Mouse (Mus musculus) heart, embryonic 16.5 days (tissue): ENCODE measurements around the gene Tab3. TPM values are rescaled to one million over a fixed set of nuclear protein-coding genes. Genes with fewer than 3 reads are reported as not detected.

Experiments
- ATAC-seq: fragments of 200-750 bp; cut with Nextera tagmentation; replicated peaks from 2 replicates; pipeline ENCODE4 v1.8.0; 2017; ENCODE audit warnings: moderate number of reproducible peaks; ENCODE audit not compliant: insufficient read depth, low FRiP score; ENCODE audit errors: extremely low read depth
- H3K27ac ChIP-seq: fragments of 300-500 bp; sonication (generic); 2 replicates; pipeline ENCODE4 v1.5.1; 2014; ENCODE audit warnings: mild to moderate bottlenecking, low read length, control low read depth, moderate library complexity
- H3K27me3 ChIP-seq: fragments of 300-500 bp; sonication (generic); 2 replicates; pipeline ENCODE4 v1.6.1; 2014; ENCODE audit warnings: low read length, mixed read lengths; ENCODE audit not compliant: control insufficient read depth, insufficient read depth
- H3K36me3 ChIP-seq: fragments of 300-500 bp; sonication (generic); 2 replicates; pipeline ENCODE4 v1.6.1; 2014; ENCODE audit not compliant: control insufficient read depth, insufficient read depth
- H3K4me1 ChIP-seq: fragments of 300-500 bp; sonication (generic); 2 replicates; pipeline ENCODE4 v1.6.1; 2014; ENCODE audit warnings: low read length, mixed read lengths; ENCODE audit not compliant: control insufficient read depth, insufficient read depth
- H3K4me2 ChIP-seq: fragments of 300-500 bp; sonication (generic); 2 replicates; pipeline ENCODE4 v1.6.1; 2014; ENCODE audit warnings: low read depth, mild to moderate bottlenecking, control low read depth, low read length
- H3K4me3 ChIP-seq: fragments of 300-500 bp; sonication (generic); 2 replicates; pipeline ENCODE4 v1.5.1; 2014; ENCODE audit warnings: mild to moderate bottlenecking, control low read depth, low read length
- H3K9ac ChIP-seq: fragments of 300-500 bp; sonication (generic); 2 replicates; pipeline ENCODE4 v1.6.1; 2014; ENCODE audit warnings: low read length, control low read depth
- H3K9me3 ChIP-seq: fragments of 300-500 bp; sonication (generic); replicated peaks from 2 replicates; pipeline ENCODE4 v1.6.1; 2016; ENCODE audit warnings: low read length; ENCODE audit not compliant: control insufficient read depth
- WGBS: fragments of 180-500 bp; shearing (Covaris S2); extraction: QIAGEN DNeasy Blood & Tissue Kit; methylation state at CpG from one replicate; pipeline ENCODE4 v1.1.7; 2014; 5-methylcytosine and 5-hydroxymethylcytosine counted together
- polyA plus RNA-seq: library from polyadenylated mRNA; unstranded; fragments of >200 nt; fragmentation: Nextera tagmentation; extraction: Ambion mirVana; gene quantifications from 2 replicates; pipeline ENCODE4 v1.2.1, GENCODE M21; 2015

Tab3 gene
- 3.2 and 3.6 TPM in 2 replicates for polyA plus RNA-seq

- Histone ChIP-seq H3K4me1 (0 out of 2 replicates have a peak, but pooled peaks cover 2% of the 10 kb centered on the region), H3K9ac (peak within 1 kb of the TSS; percentile 90), H3K9me3 (no peaks in the 10 kb centered on the region), H3K27me3 (no peaks in the 10 kb centered on the region), H3K27ac (peak within 1 kb of the TSS; percentile 53), H3K36me3 (no peaks in the 10 kb centered on the region), H3K4me3 (peak within 1 kb of the TSS; percentile 78), H3K4me2 (peak within 1 kb of the TSS; percentile 64)
- peak; percentile 96 for ATAC-seq
- WGBS = 13% methylated on average over 60 of the region's 64 CpGs
These were observed at the start of gene Tab3 for GRCm38 (mm10) chrX:85573532-85574181. Gene Tab3, plus strand, starts transcription at chrX:85574022.

- WGBS = 8% methylated on average over 1 of the region's 1 CpGs
- H3K27me3 ChIP-seq = no peaks in the 10 kb centered on the region
- no peak for ATAC-seq
These were observed 48.3 kb upstream of the Tab3 start for GRCm38 (mm10) chrX:85525545-85525944.

GRCm38 (mm10) chrX:85526263-85527019 lies 47.4 kb upstream of the Tab3 start:
- Histone ChIP-seq H3K4me2 (no peak overlapping the region), H3K36me3 (no peaks in the 10 kb centered on the region), H3K27ac (no peak overlapping the region), H3K4me1 (no peaks in the 10 kb centered on the region), H3K9ac (no peak overlapping the region), H3K9me3 (no peaks in the 10 kb centered on the region), H3K27me3 (no peaks in the 10 kb centered on the region), H3K4me3 (no peak overlapping the region)
- ATAC-seq = no peak
- WGBS = 62% methylated on average over 5 of the region's 5 CpGs

More at GRCm38 (mm10) chrX:85525545-85525944, 48.3 kb upstream of the Tab3 start:
- no peaks in the 10 kb centered on the region for H3K36me3 ChIP-seq
- no peak overlapping the region for H3K4me2 ChIP-seq
- H3K9me3 ChIP-seq = no peaks in the 10 kb centered on the region
- H3K9ac ChIP-seq = no peak overlapping the region
- H3K4me3 ChIP-seq = no peak overlapping the region
- no peaks in the 10 kb centered on the region for H3K4me1 ChIP-seq
- H3K27ac ChIP-seq = no peak overlapping the region

GRCm38 (mm10) chrX:85558931-85559330 lies 14.9 kb upstream of the Tab3 start:
- Histone ChIP-seq H3K9me3 (no peaks in the 10 kb centered on the region), H3K27ac (no peak overlapping the region), H3K4me1 (no peaks in the 10 kb centered on the region), H3K9ac (no peak overlapping the region), H3K4me2 (no peak overlapping the region), H3K27me3 (no peaks in the 10 kb centered on the region), H3K36me3 (no peaks in the 10 kb centered on the region), H3K4me3 (no peak overlapping the region)
- no peak for ATAC-seq
- 59% methylated on average over 2 of the region's 2 CpGs for WGBS

GRCm38 (mm10) chrX:85566256-85566655 lies 7.6 kb upstream of the Tab3 start:
- Histone ChIP-seq H3K4me2 (no peak overlapping the region), H3K4me3 (no peak overlapping the region), H3K27me3 (no peaks in the 10 kb centered on the region; the same call in 1 of the 2 replicates), H3K27ac (no peak overlapping the region), H3K36me3 (no peaks in the 10 kb centered on the region), H3K9me3 (no peaks in the 10 kb centered on the region), H3K9ac (no peak overlapping the region), H3K4me1 (no peaks in the 10 kb centered on the region)
- no peak for ATAC-seq
- WGBS = 75% methylated on average over 4 of the region's 4 CpGs

GRCm38 (mm10) chrX:85574182-85574541 lies 340 bp downstream of the Tab3 start:
- Histone ChIP-seq H3K4me3 (peak overlapping the region; percentile 78), H3K4me1 (0 out of 2 replicates have a peak, but pooled peaks cover 2% of the 10 kb centered on the region), H3K36me3 (no peaks in the 10 kb centered on the region), H3K27me3 (no peaks in the 10 kb centered on the region), H3K9ac (peak overlapping the region; percentile 90), H3K4me2 (peak overlapping the region; percentile 64), H3K9me3 (no peaks in the 10 kb centered on the region), H3K27ac (peak overlapping the region; percentile 53)
- WGBS = 13% methylated on average over 25 of the region's 34 CpGs
- ATAC-seq = peak; percentile 42

- Histone ChIP-seq H3K4me1 (0 out of 2 replicates have a peak, but pooled peaks cover 2% of the 10 kb centered on the region), H3K9ac (no peak overlapping the region), H3K9me3 (no peaks in the 10 kb centered on the region), H3K4me2 (peak overlapping the region; percentile 17), H3K36me3 (no peaks in the 10 kb centered on the region), H3K27me3 (no peaks in the 10 kb centered on the region), H3K4me3 (no peak overlapping the region), H3K27ac (no peak overlapping the region)
- WGBS = 41% methylated on average over 6 of the region's 6 CpGs
- no peak for ATAC-seq
These were observed 2.5 kb downstream of the Tab3 start for GRCm38 (mm10) chrX:85576310-85576709.

GRCm38 (mm10) chrX:85580768-85581167 lies 6.9 kb downstream of the Tab3 start:
- H3K9me3 ChIP-seq = no peaks in the 10 kb centered on the region
- H3K4me2 ChIP-seq = no peak overlapping the region
- 45% methylated on average over 2 of the region's 2 CpGs for WGBS
- H3K9ac ChIP-seq = no peak overlapping the region
- H3K36me3 ChIP-seq = no peaks in the 10 kb centered on the region
- H3K4me1 ChIP-seq = no peaks in the 10 kb centered on the region
- no peaks in the 10 kb centered on the region for H3K27me3 ChIP-seq
- ATAC-seq = no peak
- H3K4me3 ChIP-seq = no peak overlapping the region
- H3K27ac ChIP-seq = no peak overlapping the region

GRCm38 (mm10) chrX:85582517-85582916 lies 8.7 kb downstream of the Tab3 start:
- no peak overlapping the region for H3K4me3 ChIP-seq
- H3K27me3 ChIP-seq = no peaks in the 10 kb centered on the region
- H3K9me3 ChIP-seq = no peaks in the 10 kb centered on the region
- no peaks in the 10 kb centered on the region for H3K4me1 ChIP-seq
- H3K4me2 ChIP-seq = no peak overlapping the region
- ATAC-seq = no peak
- no peak overlapping the region for H3K27ac ChIP-seq
- H3K9ac ChIP-seq = no peak overlapping the region
- 55% methylated on average over 1 of the region's 1 CpGs for WGBS
- H3K36me3 ChIP-seq = no peaks in the 10 kb centered on the region
